Mouse (Mus musculus) layer of hippocampus, postnatal 36 days (tissue): Measurements from ENCODE around the gene Selenbp1. TPM values are rescaled to one million over a fixed set of nuclear protein-coding genes. Genes with fewer than 3 reads are reported as not detected.

Source experiments
- DNase-seq, 2 experiments: peaks; one replicate each; pipeline ENCODE4 v3.0.0; 2022
- total RNA-seq, 2 experiments: library from RNA; stranded (reverse); gene quantifications; 2 replicates each; pipeline ENCODE4 v1.2.3; 2021

The Selenbp1 gene
- total RNA-seq, 2 experiments from 2014 or later: 9.2 to 10.2 TPM

GRCm38 (mm10) chr3:94984312-94984711 is 51.5 kb downstream of the Selenbp1 start:
- DNase-seq: no peak

- DNase-seq: no peak
Observed at GRCm38 (mm10) chr3:94985513-94985912, 52.7 kb downstream of the Selenbp1 start.

GRCm38 (mm10) chr3:94987578-94987977 is 54.7 kb downstream of the Selenbp1 start:
- no peak for DNase-seq

- DNase-seq: no peak
Observed at GRCm38 (mm10) chr3:94989159-94989761, 56.4 kb downstream of the Selenbp1 start.

Other genes with a start within 250 kb of the Selenbp1 start
- 1 to 10 TPM; 1.7 to 2.6 TPM for gene Selenbp2, start 239.5 kb upstream of the Selenbp1 start, total RNA-seq
- 1 to 10 TPM; 3.2 to 3.6 TPM for gene Cgn, start 146.6 kb upstream of the Selenbp1 start, total RNA-seq
- gene Pogz, start 95.5 kb upstream of the Selenbp1 start, total RNA-seq: 10 to 100 TPM; 54.4 to 62.5 TPM
- 100 to 1,000 TPM; 275 to 292 TPM for gene Psmb4, start 46.1 kb upstream of the Selenbp1 start, total RNA-seq
- 10 to 100 TPM; 23.6 to 26.2 TPM for gene Rfx5, start 21.0 kb downstream of the Selenbp1 start, total RNA-seq
- 10 to 100 TPM; 55.3 to 61.2 TPM for gene Pi4kb, start 41.7 kb downstream of the Selenbp1 start, total RNA-seq
- 10 to 100 TPM; 20.3 to 22.4 TPM for gene Zfp687, start 82.4 kb downstream of the Selenbp1 start, total RNA-seq
- 100 to 1,000 TPM; 148 to 177 TPM for gene Psmd4, start 109.6 kb downstream of the Selenbp1 start, total RNA-seq
- gene Pip5k1a, start 173.9 kb downstream of the Selenbp1 start, total RNA-seq: 10 to 100 TPM; 62.3 to 64.0 TPM
- gene Vps72, start 178.0 kb downstream of the Selenbp1 start, total RNA-seq: 10 to 100 TPM; 43.9 to 46.0 TPM
- gene Tmod4, start 191.4 kb downstream of the Selenbp1 start, total RNA-seq: 1 to 10 TPM in 1 of 2 experiments, under 1 TPM in 1; 0.96 to 1.1 TPM
- 10 to 100 TPM; 49.5 to 50.4 TPM for gene Scnm1, start 201.0 kb downstream of the Selenbp1 start, total RNA-seq
- gene Lysmd1, start 201.0 kb downstream of the Selenbp1 start, total RNA-seq: 10 to 100 TPM; 16.8 to 18.1 TPM
- 1 to 10 TPM; 1.2 to 1.6 TPM for gene Tnfaip8l2, start 209.3 kb downstream of the Selenbp1 start, total RNA-seq
- 10 to 100 TPM; 36.1 to 41.0 TPM for gene Sema6c, start 227.4 kb downstream of the Selenbp1 start, total RNA-seq